Mouse (Mus musculus) liver, embryonic 16.5 days (tissue): ENCODE data around the gene Tmem223. TPM values are rescaled to one million over a fixed set of nuclear protein-coding genes. Genes with fewer than 3 reads are reported as not detected.

Experiments
- ATAC-seq: fragments of 200-750 bp; cut with Nextera tagmentation; 2 replicates; pipeline ENCODE4 v1.8.0; 2017; ENCODE audit warnings: low read depth, mild to moderate bottlenecking, moderate number of reproducible peaks, moderate library complexity
- H3K27ac ChIP-seq: fragments of 300-500 bp; sonication (generic); 2 replicates; pipeline ENCODE4 v1.5.1; 2014; ENCODE audit warnings: mild to moderate bottlenecking, low read length
- H3K27me3 ChIP-seq: fragments of 300-500 bp; sonication (generic); 2 replicates; pipeline ENCODE4 v1.6.1; 2014; ENCODE audit warnings: low read depth, low read length, mixed read lengths; ENCODE audit not compliant: control insufficient read depth, insufficient read depth
- H3K36me3 ChIP-seq: fragments of 300-500 bp; sonication (generic); 2 replicates; pipeline ENCODE4 v1.6.1; 2014; ENCODE audit warnings: mild to moderate bottlenecking; ENCODE audit not compliant: control insufficient read depth, insufficient read depth
- H3K4me1 ChIP-seq: fragments of 300-500 bp; sonication (generic); 2 replicates; pipeline ENCODE4 v1.6.1; 2014; ENCODE audit warnings: low read depth, low read length, mixed read lengths; ENCODE audit not compliant: control insufficient read depth
- H3K4me2 ChIP-seq: fragments of 300-500 bp; sonication (generic); 2 replicates; pipeline ENCODE4 v1.6.1; 2014; ENCODE audit warnings: low read depth, low read length, mixed read lengths
- H3K4me3 ChIP-seq: fragments of 300-500 bp; sonication (generic); 2 replicates; pipeline ENCODE4 v1.5.1; 2014; ENCODE audit warnings: low read depth, mild to moderate bottlenecking, low read length
- H3K9ac ChIP-seq: fragments of 300-500 bp; sonication (generic); 2 replicates; pipeline ENCODE4 v1.6.1; 2014; ENCODE audit warnings: low read depth, low read length
- H3K9me3 ChIP-seq: fragments of 300-500 bp; sonication (generic); replicated peaks from 2 replicates; pipeline ENCODE4 v1.6.1; 2016; ENCODE audit warnings: low read length; ENCODE audit not compliant: control insufficient read depth
- WGBS: fragments of 180-500 bp; shearing (Covaris S2); extraction: QIAGEN DNeasy Blood & Tissue Kit; methylation state at CpG from one replicate; pipeline ENCODE4 v1.1.7; 2014; ENCODE audit not compliant: insufficient replicate concordance; 5-methylcytosine and 5-hydroxymethylcytosine counted together
- microRNA-seq: library from miRNA; unstranded; fragments of <30 nt; microRNA quantifications from one replicate; pipeline ENCODE4, GENCODE M21; 2016
- polyA plus RNA-seq: library from polyadenylated mRNA; unstranded; fragments of >200 nt; fragmentation: Nextera tagmentation; extraction: Ambion mirVana; gene quantifications from 2 replicates; pipeline ENCODE4 v1.2.1, GENCODE M21; 2015

The Tmem223 gene
- polyA plus RNA-seq, 1 experiment from 2014 or later: 50.9 TPM

- Histone ChIP-seq H3K4me1 (peaks cover 31% of the 10 kb centered on the region), H3K36me3 (peaks cover 39% of the 10 kb centered on the region), H3K4me2 (peak overlapping the region; percentile 93), H3K27me3 (no peaks in the 10 kb centered on the region), H3K9ac (peak overlapping the region; percentile 99), H3K27ac (peak overlapping the region; percentile 100), H3K9me3 (no peaks in the 10 kb centered on the region), H3K4me3 (peak overlapping the region; percentile 100)
- no peak for ATAC-seq
- 0% methylated on average over 7 of the region's 7 CpGs for WGBS
These were observed 50.4 kb downstream of the Tmem223 start for GRCm38 (mm10) chr19:8821146-8821545.

Small RNAs within 50 kb of the gene (microRNA-seq; reads per million reads assigned to microRNA genes)
- 0.98 reads per million for gene Mir6992

Other genes starting within 250 kb of the Tmem223 start
- 2.4 and 2.6 TPM in 2 replicates for gene Slc22a8, start 179.7 kb upstream of the Tmem223 start, polyA plus RNA-seq
- 0.02 TPM in 1 of 2 replicates, not detected in the other for gene Slc22a6, start 153.0 kb upstream of the Tmem223 start, polyA plus RNA-seq
- gene Chrm1, start 107.2 kb upstream of the Tmem223 start, polyA plus RNA-seq: 0.02 TPM in 1 of 2 replicates, not detected in the other
- 133 and 137 TPM in 2 replicates for gene Slc3a2, start 47.6 kb upstream of the Tmem223 start, polyA plus RNA-seq
- gene Wdr74, start 35.2 kb upstream of the Tmem223 start, polyA plus RNA-seq: 40.0 and 48.3 TPM in 2 replicates
- gene 1700092M07Rik, start 30.3 kb upstream of the Tmem223 start, polyA plus RNA-seq: 0.45 and 0.63 TPM in 2 replicates
- gene Stx5a, start 29.6 kb upstream of the Tmem223 start, polyA plus RNA-seq: 57.8 and 59.8 TPM in 2 replicates
- gene Nxf1, start 13.9 kb upstream of the Tmem223 start, polyA plus RNA-seq: 77.8 and 87.7 TPM in 2 replicates
- gene Tmem179b, start 3.5 kb downstream of the Tmem223 start, polyA plus RNA-seq: 90.9 and 93.7 TPM in 2 replicates
- 10.0 and 11.0 TPM in 2 replicates for gene Taf6l, start 15.4 kb downstream of the Tmem223 start, polyA plus RNA-seq
- gene Polr2g, start 27.6 kb downstream of the Tmem223 start, polyA plus RNA-seq: 56.4 and 64.8 TPM in 2 replicates
- 1.0 and 1.5 TPM in 2 replicates for gene Zbtb3, start 31.6 kb downstream of the Tmem223 start, polyA plus RNA-seq
- gene Ttc9c, start 48.3 kb downstream of the Tmem223 start, polyA plus RNA-seq: 21.6 and 22.9 TPM in 2 replicates
- 1.8 and 2.1 TPM in 2 replicates for gene Hnrnpul2, start 49.0 kb downstream of the Tmem223 start, polyA plus RNA-seq
- not detected in 2 replicates for gene AC129217.1, start 58.8 kb downstream of the Tmem223 start, polyA plus RNA-seq
- gene Bscl2, start 66.5 kb downstream of the Tmem223 start, polyA plus RNA-seq: 27.1 and 29.3 TPM in 2 replicates
- 0.22 and 0.51 TPM in 2 replicates for gene Gng3, start 68.2 kb downstream of the Tmem223 start, polyA plus RNA-seq
- 0.06 and 0.35 TPM in 2 replicates for gene Lrrn4cl, start 79.8 kb downstream of the Tmem223 start, polyA plus RNA-seq
- gene Ubxn1, start 100.5 kb downstream of the Tmem223 start, polyA plus RNA-seq: 90.5 and 92.7 TPM in 2 replicates
- gene Uqcc3, start 109.9 kb downstream of the Tmem223 start, polyA plus RNA-seq: 27.9 and 29.6 TPM in 2 replicates
- 29.6 and 41.8 TPM in 2 replicates for gene Lbhd1, start 112.7 kb downstream of the Tmem223 start, polyA plus RNA-seq
- gene Gm49403, start 112.9 kb downstream of the Tmem223 start, polyA plus RNA-seq: not detected in 2 replicates
- 38.6 and 43.2 TPM in 2 replicates for gene 1810009A15Rik, start 117.9 kb downstream of the Tmem223 start, polyA plus RNA-seq
- not detected in 2 replicates for gene Gm49416, start 117.9 kb downstream of the Tmem223 start, polyA plus RNA-seq
- 18.3 and 21.1 TPM in 2 replicates for gene Ints5, start 122.0 kb downstream of the Tmem223 start, polyA plus RNA-seq
- gene Ganab, start 127.1 kb downstream of the Tmem223 start, polyA plus RNA-seq: 50.3 and 50.8 TPM in 2 replicates
- 19.8 and 20.5 TPM in 2 replicates for gene B3gat3, start 149.4 kb downstream of the Tmem223 start, polyA plus RNA-seq
- 2.4 and 2.6 TPM in 2 replicates for gene Rom1, start 158.4 kb downstream of the Tmem223 start, polyA plus RNA-seq
- 11.4 and 12.8 TPM in 2 replicates for gene Eml3, start 158.6 kb downstream of the Tmem223 start, polyA plus RNA-seq
- gene Mta2, start 170.9 kb downstream of the Tmem223 start, polyA plus RNA-seq: 73.9 and 82.3 TPM in 2 replicates
- 12.6 and 12.9 TPM in 2 replicates for gene Tut1, start 182.9 kb downstream of the Tmem223 start, polyA plus RNA-seq
- 153 and 172 TPM in 2 replicates for gene Eef1g, start 196.0 kb downstream of the Tmem223 start, polyA plus RNA-seq
- gene Ahnak, start 218.3 kb downstream of the Tmem223 start, polyA plus RNA-seq: 3.1 TPM in 2 replicates